Mouse (Mus musculus): ENCODE results near the gene Skint9. TPM values are rescaled to one million over a fixed set of nuclear protein-coding genes. Genes with fewer than 3 reads are reported as not detected.

Skint9 gene
- not detected in 2 replicates for polyA plus RNA-seq (2015; fragmentation: Nextera tagmentation; extraction: Ambion mirVana)

GRCm38 (mm10) chr4:112433885-112434284, at the start of gene Skint9:
TSS of gene Skint9 (minus strand) at chr4:112433985.

Other genes starting within 250 kb of the Skint9 start
- gene Skint3, start 201.7 kb downstream of the Skint9 start, polyA plus RNA-seq (2015; fragmentation: Nextera tagmentation; extraction: Ambion mirVana), result not detected in 2 replicates
- not detected in 2 replicates for gene Skint2, start 123.2 kb upstream of the Skint9 start, polyA plus RNA-seq (2015; fragmentation: Nextera tagmentation; extraction: Ambion mirVana)

All from neural tube, postnatal 0 days (tissue).